Mouse (Mus musculus): Measurements from ENCODE around the gene Ralgps2. TPM values are rescaled to one million over a fixed set of nuclear protein-coding genes. Genes with fewer than 3 reads are reported as not detected.

Ralgps2 gene
- polyA plus RNA-seq, 1 experiment from 2014 or later, result 55.2 TPM

GRCm38 (mm10) chr1:156781971-156782850, 157.2 kb downstream of the Ralgps2 start:
- Histone ChIP-seq H3K36me3 (no peaks in the 10 kb centered on the region), H3K27me3 (ENCODE audit: insufficient read depth, poor library complexity, severe bottlenecking) (0 out of 2 replicates have a peak, but pooled peaks cover under 1% of the 10 kb centered on the region), H3K9me3 (no peaks in the 10 kb centered on the region), H3K4me3 (no peak overlapping the region), H3K27ac (peak overlapping the region; percentile 67), H3K4me1 (peaks cover 40% of the 10 kb centered on the region)
- 38% methylated on average over 14 of the region's 14 CpGs for WGBS
- DNase-seq (ENCODE audit: low spot score), result no peak

GRCm38 (mm10) chr1:156781076-156781741, 158.2 kb downstream of the Ralgps2 start:
- no peaks in the 10 kb centered on the region for H3K36me3 ChIP-seq
- peaks cover 38% of the 10 kb centered on the region for H3K4me1 ChIP-seq
- no peaks in the 10 kb centered on the region for H3K9me3 ChIP-seq
- 59% methylated on average over 12 of the region's 12 CpGs for WGBS
- DNase-seq (ENCODE audit: low spot score), result no peak
- no peak overlapping the region for H3K4me3 ChIP-seq
- peak overlapping the region; percentile 67 for H3K27ac ChIP-seq
- no peaks in the 10 kb centered on the region for H3K27me3 ChIP-seq (ENCODE audit: insufficient read depth, poor library complexity, severe bottlenecking)

GRCm38 (mm10) chr1:156780234-156781005, 159.0 kb downstream of the Ralgps2 start:
- Histone ChIP-seq H3K4me1 (peaks cover 38% of the 10 kb centered on the region), H3K9me3 (no peaks in the 10 kb centered on the region), H3K27ac (peak overlapping the region; percentile 80; the same call in 1 of the 2 replicates), H3K4me3 (no peak overlapping the region), H3K36me3 (no peaks in the 10 kb centered on the region), H3K27me3 (ENCODE audit: insufficient read depth, poor library complexity, severe bottlenecking) (no peaks in the 10 kb centered on the region)
- WGBS, result 78% methylated on average over 16 of the region's 16 CpGs
- no peak for DNase-seq (ENCODE audit: low spot score)

- WGBS, result 81% methylated on average over 4 of the region's 4 CpGs
- no peaks in the 10 kb centered on the region for H3K27me3 ChIP-seq (ENCODE audit: insufficient read depth, poor library complexity, severe bottlenecking)
- peaks cover 35% of the 10 kb centered on the region for H3K4me1 ChIP-seq
- peak overlapping the region; percentile 29; the same call in 1 of the 2 replicates for H3K4me3 ChIP-seq
- peak overlapping the region; percentile 80 for H3K27ac ChIP-seq
- DNase-seq (ENCODE audit: low spot score), result no peak
- H3K9me3 ChIP-seq, result no peaks in the 10 kb centered on the region
- H3K36me3 ChIP-seq, result no peaks in the 10 kb centered on the region
These were observed 159.8 kb downstream of the Ralgps2 start for GRCm38 (mm10) chr1:156779595-156779994.

- H3K4me1 ChIP-seq, result peaks cover 32% of the 10 kb centered on the region
- H3K9me3 ChIP-seq, result no peaks in the 10 kb centered on the region
- no peaks in the 10 kb centered on the region for H3K27me3 ChIP-seq (ENCODE audit: insufficient read depth, poor library complexity, severe bottlenecking)
- peak overlapping the region; percentile 29 for H3K4me3 ChIP-seq
- no peaks in the 10 kb centered on the region for H3K36me3 ChIP-seq
- peak overlapping the region; percentile 80 for H3K27ac ChIP-seq
- peak; percentile 86 for DNase-seq (ENCODE audit: low spot score)
- 42% methylated on average over 6 of the region's 6 CpGs for WGBS
These were observed 160.4 kb downstream of the Ralgps2 start for GRCm38 (mm10) chr1:156778977-156779376.

- H3K9me3 ChIP-seq, result no peaks in the 10 kb centered on the region
- no peak overlapping the region for H3K4me3 ChIP-seq
- no peaks in the 10 kb centered on the region for H3K27me3 ChIP-seq (ENCODE audit: insufficient read depth, poor library complexity, severe bottlenecking)
- no peak for DNase-seq (ENCODE audit: low spot score)
- peaks cover 31% of the 10 kb centered on the region for H3K4me1 ChIP-seq
- H3K36me3 ChIP-seq, result no peaks in the 10 kb centered on the region
- peak overlapping the region; percentile 49 for H3K27ac ChIP-seq
- WGBS, result 86% methylated on average over 4 of the region's 4 CpGs
These were observed 161.5 kb downstream of the Ralgps2 start for GRCm38 (mm10) chr1:156777896-156778295.

DNA sequence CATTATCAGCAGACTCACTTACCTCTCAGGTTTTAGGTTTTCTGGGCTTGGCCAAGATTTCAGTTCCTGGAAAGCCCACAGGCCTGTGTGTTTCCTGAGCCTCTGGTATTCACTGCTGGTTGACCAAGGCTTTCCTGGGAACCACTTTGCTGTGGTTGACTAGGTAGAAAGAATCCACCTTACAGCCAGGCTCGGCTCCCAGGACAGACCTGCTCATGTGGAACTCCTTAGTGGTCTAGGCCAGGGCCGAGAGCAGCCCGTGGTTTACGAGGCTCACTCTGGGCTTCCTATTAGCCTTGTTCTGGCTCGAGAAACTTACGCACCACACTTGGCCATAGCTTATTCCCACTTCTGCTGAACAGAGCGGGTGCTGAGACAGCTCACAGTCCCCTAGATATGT, 163.4 kb downstream of the Ralgps2 start:
- peaks cover 17% of the 10 kb centered on the region for H3K4me1 ChIP-seq
- H3K27me3 ChIP-seq (ENCODE audit: insufficient read depth, poor library complexity, severe bottlenecking), result no peaks in the 10 kb centered on the region
- no peak overlapping the region for H3K27ac ChIP-seq
- no peak overlapping the region for H3K4me3 ChIP-seq
- no peaks in the 10 kb centered on the region for H3K36me3 ChIP-seq
- no peaks in the 10 kb centered on the region for H3K9me3 ChIP-seq
- 90% methylated on average over 7 of the region's 7 CpGs for WGBS
- DNase-seq (ENCODE audit: low spot score), result no peak

GRCm38 (mm10) chr1:156775190-156775589, 164.2 kb downstream of the Ralgps2 start:
- no peak overlapping the region for H3K27ac ChIP-seq
- WGBS, result 80% methylated on average over 4 of the region's 4 CpGs
- no peak for DNase-seq (ENCODE audit: low spot score)

DNA sequence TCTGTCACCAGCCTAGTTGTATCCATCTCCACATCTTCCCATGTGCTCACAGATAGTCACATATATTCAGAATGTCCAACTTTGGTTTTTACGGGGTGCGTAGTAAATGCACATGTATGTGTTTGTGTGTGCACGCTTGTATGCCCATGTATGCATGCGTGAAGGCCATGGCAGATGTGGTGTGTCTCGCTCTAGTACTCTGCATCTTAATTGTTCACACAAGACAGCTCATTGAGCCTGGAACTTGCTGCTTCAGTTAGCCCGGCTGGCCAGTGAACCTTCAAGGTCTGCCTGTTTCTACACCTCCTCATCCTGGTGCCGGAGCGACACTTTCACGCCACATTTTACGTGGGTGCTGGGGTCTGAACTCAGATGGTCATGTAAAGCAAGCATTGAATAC, 168.6 kb downstream of the Ralgps2 start:
- peaks cover 15% of the 10 kb centered on the region for H3K4me1 ChIP-seq
- no peak overlapping the region for H3K27ac ChIP-seq
- 0 out of 2 replicates have a peak, but pooled peaks cover 3% of the 10 kb centered on the region for H3K27me3 ChIP-seq (ENCODE audit: insufficient read depth, poor library complexity, severe bottlenecking)
- WGBS, result 95% methylated on average over 10 of the region's 10 CpGs
- no peak for DNase-seq (ENCODE audit: low spot score)
- no peak overlapping the region for H3K4me3 ChIP-seq
- H3K36me3 ChIP-seq, result peaks cover 5% of the 10 kb centered on the region; the same call in 1 of the 2 replicates
- H3K9me3 ChIP-seq, result peaks cover 7% of the 10 kb centered on the region; the same call in 1 of the 2 replicates

More at GRCm38 (mm10) chr1:156775190-156775589, 164.2 kb downstream of the Ralgps2 start:
- no peaks in the 10 kb centered on the region for H3K27me3 ChIP-seq (ENCODE audit: insufficient read depth, poor library complexity, severe bottlenecking)
- no peak overlapping the region for H3K4me3 ChIP-seq
- no peaks in the 10 kb centered on the region for H3K36me3 ChIP-seq
- peaks cover 19% of the 10 kb centered on the region for H3K4me1 ChIP-seq
- H3K9me3 ChIP-seq, result no peaks in the 10 kb centered on the region

DNA sequence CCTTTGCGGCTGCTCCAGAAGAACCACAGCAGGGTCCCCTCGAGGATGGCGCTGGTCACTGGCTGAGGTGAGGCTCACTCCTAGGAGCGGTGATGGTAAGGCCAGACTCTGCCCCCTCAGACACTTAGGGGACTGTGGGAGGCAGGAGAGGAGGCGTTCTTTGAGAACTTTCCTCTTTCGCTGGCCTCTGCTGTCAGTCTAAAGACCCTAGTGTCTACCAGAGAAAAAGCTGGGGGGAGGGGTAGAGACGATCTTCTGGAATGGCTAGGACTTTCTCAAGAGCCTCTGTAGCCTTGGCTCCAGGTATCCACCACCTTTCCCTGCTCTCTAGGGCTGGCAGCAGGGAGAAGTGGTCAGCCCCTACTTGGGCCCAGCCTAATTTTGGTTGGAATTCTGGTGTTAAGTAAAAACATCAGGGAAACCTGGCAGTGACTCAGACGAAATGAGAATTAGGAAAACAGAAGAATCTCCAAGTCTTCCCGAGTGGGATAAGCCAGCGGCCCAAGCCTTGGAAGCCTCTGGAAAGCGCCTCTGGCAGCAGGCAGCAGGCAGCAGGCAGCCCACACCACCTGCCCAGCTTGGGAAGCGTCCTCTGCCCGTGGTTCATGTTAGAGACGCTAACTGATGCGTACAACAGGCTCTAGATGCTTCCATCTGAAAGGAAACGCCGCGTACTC, 169.7 kb downstream of the Ralgps2 start:
- WGBS, result 72% methylated on average over 18 of the region's 18 CpGs
- Histone ChIP-seq H3K4me3 (no peak overlapping the region), H3K27ac (no peak overlapping the region), H3K4me1 (peaks cover 15% of the 10 kb centered on the region), H3K9me3 (peaks cover 7% of the 10 kb centered on the region; the same call in 1 of the 2 replicates), H3K27me3 (ENCODE audit: insufficient read depth, poor library complexity, severe bottlenecking) (0 out of 2 replicates have a peak, but pooled peaks cover 3% of the 10 kb centered on the region), H3K36me3 (peaks cover 5% of the 10 kb centered on the region; the same call in 1 of the 2 replicates)
- no peak for DNase-seq (ENCODE audit: low spot score)

DNA sequence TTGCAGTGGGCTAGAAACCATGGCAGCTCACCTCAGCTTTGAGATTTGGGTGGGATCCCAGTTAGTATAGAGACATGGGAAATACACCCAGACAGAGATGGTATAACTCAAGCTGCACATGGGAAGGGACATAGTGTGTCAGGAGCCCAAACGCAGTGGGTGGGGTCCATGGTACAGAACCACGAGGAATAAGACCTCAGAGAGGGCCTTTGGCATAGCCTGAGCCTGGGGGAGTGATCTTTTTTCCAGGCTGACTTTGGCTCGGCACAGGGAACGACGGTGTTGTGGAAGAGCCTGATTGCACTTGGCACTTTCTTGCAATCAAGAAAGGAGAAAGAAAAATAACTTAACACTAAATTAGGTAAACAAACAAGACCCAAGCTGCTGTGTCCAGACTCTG, 170.3 kb downstream of the Ralgps2 start:
- peaks cover 7% of the 10 kb centered on the region; the same call in 1 of the 2 replicates for H3K9me3 ChIP-seq
- no peak overlapping the region for H3K4me3 ChIP-seq
- peaks cover 5% of the 10 kb centered on the region; the same call in 1 of the 2 replicates for H3K36me3 ChIP-seq
- DNase-seq (ENCODE audit: low spot score), result no peak
- 49% methylated on average over 5 of the region's 5 CpGs for WGBS
- peaks cover 15% of the 10 kb centered on the region for H3K4me1 ChIP-seq
- H3K27ac ChIP-seq, result no peak overlapping the region
- 0 out of 2 replicates have a peak, but pooled peaks cover 3% of the 10 kb centered on the region for H3K27me3 ChIP-seq (ENCODE audit: insufficient read depth, poor library complexity, severe bottlenecking)

DNA sequence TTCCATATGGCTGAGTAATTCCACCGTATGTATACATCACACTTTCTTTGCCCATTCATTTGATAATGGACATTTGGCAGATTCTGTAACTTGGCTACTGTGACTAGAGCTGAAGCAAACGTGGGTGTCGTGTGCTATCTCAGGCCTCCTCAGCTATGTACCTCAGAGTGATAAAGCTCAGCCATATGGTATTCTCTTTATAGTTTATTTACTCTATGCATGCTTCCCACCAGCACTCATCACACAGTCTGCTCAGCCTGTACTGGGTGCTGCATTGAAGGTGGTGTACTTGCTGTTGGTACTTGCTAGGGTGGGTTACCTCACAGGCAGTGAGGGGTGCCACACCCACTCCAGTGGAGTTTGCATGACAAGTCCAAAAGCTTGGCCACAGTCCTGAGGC, 174.1 kb downstream of the Ralgps2 start:
- H3K4me1 ChIP-seq, result peaks cover 18% of the 10 kb centered on the region
- 0 out of 2 replicates have a peak, but pooled peaks cover 3% of the 10 kb centered on the region for H3K27me3 ChIP-seq (ENCODE audit: insufficient read depth, poor library complexity, severe bottlenecking)
- H3K36me3 ChIP-seq, result peaks cover 5% of the 10 kb centered on the region; the same call in 1 of the 2 replicates
- H3K27ac ChIP-seq, result no peak overlapping the region
- 89% methylated on average over 3 of the region's 3 CpGs for WGBS
- H3K4me3 ChIP-seq, result no peak overlapping the region
- DNase-seq (ENCODE audit: low spot score), result no peak
- H3K9me3 ChIP-seq, result peaks cover 7% of the 10 kb centered on the region; the same call in 1 of the 2 replicates
